Mouse (Mus musculus) heart, postnatal 0 days (tissue): Measurements from ENCODE around the gene Gm44511. TPM values are rescaled to one million over a fixed set of nuclear protein-coding genes. Genes with fewer than 3 reads are reported as not detected.

Experiments used
- ATAC-seq: fragments of 200-750 bp; cut with Nextera tagmentation; 2 replicates; pipeline ENCODE4 v1.8.0; 2017; ENCODE audit warnings: low read depth, moderate number of reproducible peaks, moderate library complexity; ENCODE audit not compliant: insufficient read depth
- DNase-seq: peaks from one replicate; pipeline ENCODE4 v3.0.0-alpha.2; 2016; ENCODE audit warnings: low spot score
- H3K27ac ChIP-seq: fragments of 300-500 bp; sonication (generic); 2 replicates; pipeline ENCODE4 v1.5.1; 2014; ENCODE audit warnings: low read depth, mild to moderate bottlenecking
- H3K27me3 ChIP-seq: fragments of 300-500 bp; sonication (generic); 2 replicates; pipeline ENCODE4 v1.6.1; 2014; ENCODE audit warnings: low read length, mixed read lengths; ENCODE audit not compliant: control insufficient read depth, insufficient read depth
- H3K36me3 ChIP-seq: fragments of 300-500 bp; sonication (generic); replicated peaks from 2 replicates; pipeline ENCODE4 v1.6.1; 2014; ENCODE audit warnings: low read length, mixed read lengths; ENCODE audit not compliant: control insufficient read depth, insufficient read depth
- H3K4me1 ChIP-seq: fragments of 300-500 bp; sonication (generic); 2 replicates; pipeline ENCODE4 v1.6.1; 2014; ENCODE audit warnings: antibody characterized with exemption; ENCODE audit not compliant: control insufficient read depth, insufficient read depth
- H3K4me2 ChIP-seq: fragments of 300-500 bp; sonication (generic); 2 replicates; pipeline ENCODE4 v1.6.1; 2014; ENCODE audit warnings: low read depth, mild to moderate bottlenecking, low read length, moderate library complexity
- H3K4me3 ChIP-seq: fragments of 300-500 bp; sonication (generic); 2 replicates; pipeline ENCODE4 v1.5.1; 2014; ENCODE audit warnings: low read depth, low read length
- H3K9ac ChIP-seq: fragments of 300-500 bp; sonication (generic); replicated peaks from 2 replicates; pipeline ENCODE4 v1.6.1; 2014; ENCODE audit warnings: low read depth, low read length, mixed read lengths
- H3K9me3 ChIP-seq: fragments of 300-500 bp; sonication (generic); replicated peaks from 2 replicates; pipeline ENCODE4 v1.6.1; 2016; ENCODE audit warnings: low read length; ENCODE audit not compliant: control insufficient read depth
- CTCF ChIP-seq: IDR thresholded peaks from 2 replicates; pipeline ENCODE4 v1.5.1; 2016; ENCODE audit warnings: antibody characterized with exemption, control low read depth, low read depth
- EP300 ChIP-seq: IDR thresholded peaks from 2 replicates; pipeline ENCODE4 v1.6.1; 2016; ENCODE audit warnings: antibody characterized with exemption, low read depth
- WGBS: fragments of 180-500 bp; shearing (Covaris S2); extraction: QIAGEN DNeasy Blood & Tissue Kit; methylation state at CpG from one replicate; pipeline ENCODE4 v1.1.7; 2014; 5-methylcytosine and 5-hydroxymethylcytosine counted together
- polyA plus RNA-seq: library from polyadenylated mRNA; unstranded; fragments of >200 nt; fragmentation: Nextera tagmentation; extraction: Ambion mirVana; gene quantifications from 2 replicates; pipeline ENCODE4 v1.2.1, GENCODE M21; 2015
- total RNA-seq: library from RNA; depleted of rRNA; stranded (reverse); fragments of >200 nt; gene quantifications from 2 replicates; pipeline ENCODE4 v1.2.3, GENCODE M21; 2014; ENCODE audit warnings: low replicate concordance

The Gm44511 gene
- total and polyA plus RNA-seq, 2 experiments from 2014 or later = not detected

DNA sequence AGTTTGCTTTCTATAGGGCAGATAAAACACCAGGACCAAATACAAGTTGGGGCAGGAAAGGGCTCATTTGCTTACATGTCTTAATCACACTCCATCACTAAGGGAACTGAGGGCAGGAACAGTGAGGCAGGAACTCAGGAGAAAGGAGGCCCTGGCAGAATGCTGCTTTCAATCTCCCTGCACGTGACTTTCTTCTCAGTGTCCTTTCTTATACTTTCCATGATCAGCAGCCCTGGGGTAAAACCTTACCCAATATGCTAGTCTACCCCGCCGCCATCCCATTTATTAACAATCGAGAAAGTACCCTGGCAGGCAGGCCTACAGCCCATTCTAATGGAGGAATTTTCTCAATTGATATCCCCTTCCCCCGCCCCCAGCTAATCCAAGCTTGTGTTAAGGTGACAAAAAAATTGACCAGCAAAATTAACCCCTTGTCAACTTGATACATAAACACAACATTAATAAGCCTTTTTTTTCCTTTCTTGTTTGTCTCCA is 18.5 kb upstream of the Gm44511 start:
- Histone ChIP-seq H3K9me3 (no peaks in the 10 kb centered on the region), H3K27ac (peak overlapping the region; percentile 91; the same call in 1 of the 2 replicates), H3K9ac (no peak overlapping the region), H3K4me1 (peaks cover 12% of the 10 kb centered on the region), H3K4me2 (no peak overlapping the region), H3K36me3 (no peaks in the 10 kb centered on the region), H3K27me3 (no peaks in the 10 kb centered on the region), H3K4me3 (no peak overlapping the region)
- ATAC-seq (no peak), DNase-seq (no peak)
- WGBS = 90% methylated on average over 5 of the region's 5 CpGs
- TF ChIP-seq EP300 = no peak
- no peak for TF ChIP-seq CTCF

- Histone ChIP-seq H3K4me1 (peaks cover 12% of the 10 kb centered on the region), H3K27ac (peak overlapping the region; percentile 91; the same call in 1 of the 2 replicates), H3K36me3 (no peaks in the 10 kb centered on the region), H3K4me2 (peak overlapping the region; percentile 89; the same call in 1 of the 2 replicates), H3K4me3 (peak overlapping the region; percentile 86), H3K9ac (peak overlapping the region; percentile 86; the same call in 1 of the 2 replicates), H3K9me3 (no peaks in the 10 kb centered on the region), H3K27me3 (no peaks in the 10 kb centered on the region)
- no peak for DNase-seq
- no peak for TF ChIP-seq EP300
- no peak for TF ChIP-seq CTCF
- ATAC-seq = no peak
- WGBS = 20% methylated on average over 8 of the region's 8 CpGs
Observed at GRCm38 (mm10) chr6:128844131-128844530, 18.0 kb upstream of the Gm44511 start.

- WGBS = under 1% methylated on average over 22 of the region's 22 CpGs
Observed at GRCm38 (mm10) chr6:128843479-128843992, 17.4 kb upstream of the Gm44511 start.

DNA sequence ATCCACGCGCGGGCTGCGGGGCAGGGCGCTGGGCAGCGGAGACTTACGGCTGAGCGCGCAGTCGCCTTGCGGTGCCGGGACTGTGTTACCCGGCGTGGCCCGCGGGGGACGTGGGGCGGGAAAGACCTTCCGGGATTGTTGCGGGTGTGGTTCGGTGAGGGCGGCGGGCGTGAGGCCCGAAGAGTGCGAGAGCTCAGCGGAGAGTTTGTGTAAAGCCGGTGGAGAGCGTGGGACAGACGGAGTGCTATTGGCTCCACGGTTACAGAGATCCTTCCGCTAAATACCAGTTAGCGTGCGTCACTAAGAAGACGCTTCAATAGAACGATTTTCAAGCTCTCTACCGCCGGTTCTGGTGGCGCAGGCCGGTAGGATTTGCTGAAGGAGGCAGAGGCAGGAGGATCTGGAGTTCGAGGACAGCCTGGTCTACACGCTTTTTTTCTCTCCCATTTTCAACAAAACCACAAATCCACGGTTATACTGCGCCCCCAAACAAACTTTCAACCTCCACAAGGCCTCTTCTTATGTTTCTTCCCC is 16.9 kb upstream of the Gm44511 start:
- under 1% methylated on average over 44 of the region's 44 CpGs for WGBS

More at GRCm38 (mm10) chr6:128843479-128843992, 17.4 kb upstream of the Gm44511 start:
- H3K36me3 ChIP-seq = no peaks in the 10 kb centered on the region
- no peaks in the 10 kb centered on the region for H3K27me3 ChIP-seq
- no peaks in the 10 kb centered on the region for H3K9me3 ChIP-seq
- H3K4me2 ChIP-seq = peak overlapping the region; percentile 89
- H3K27ac ChIP-seq = peak overlapping the region; percentile 91
- TF ChIP-seq EP300 (no peak), CTCF (no peak)
- peak overlapping the region; percentile 86 for H3K9ac ChIP-seq
- H3K4me3 ChIP-seq = peak overlapping the region; percentile 86
- H3K4me1 ChIP-seq = peaks cover 12% of the 10 kb centered on the region
- peak; percentile 43 for DNase-seq
- ATAC-seq = peak; percentile 6; the same call in 1 of the 2 replicates

DNA sequence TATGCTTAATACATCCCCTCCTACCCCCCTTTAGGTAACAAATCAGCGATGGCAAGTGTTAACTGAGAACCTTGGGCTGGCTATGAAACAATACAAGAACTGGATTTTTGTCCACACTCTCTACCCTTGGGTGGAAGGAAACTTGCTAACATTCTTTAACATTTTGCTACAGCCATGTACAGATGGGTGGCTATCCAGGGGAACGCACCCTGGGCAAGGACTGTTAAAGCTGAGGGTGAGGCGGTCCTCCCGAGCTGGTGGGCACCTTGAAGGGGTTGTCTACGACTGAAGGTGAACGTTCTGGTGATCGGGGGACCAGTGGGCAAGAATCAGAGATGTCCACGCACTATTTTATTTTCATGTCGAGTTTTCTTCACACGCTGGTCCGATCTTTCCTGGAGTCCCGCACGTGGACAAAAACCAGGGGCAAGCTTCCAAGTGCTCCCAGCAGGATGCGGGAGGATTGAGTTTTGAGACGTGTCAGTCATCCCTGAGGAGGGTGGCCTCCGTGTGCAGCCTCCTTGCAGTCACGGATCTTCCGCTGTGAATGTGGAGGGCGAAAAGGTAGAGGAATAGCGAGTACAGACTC is 16.3 kb upstream of the Gm44511 start:
- no peak for TF ChIP-seq CTCF
- TF ChIP-seq EP300 = no peak
- peak; percentile 15 for DNase-seq
- Histone ChIP-seq H3K9ac (peak overlapping the region; percentile 92), H3K36me3 (no peaks in the 10 kb centered on the region), H3K4me1 (peaks cover 12% of the 10 kb centered on the region), H3K4me3 (peak overlapping the region; percentile 86), H3K27ac (peak overlapping the region; percentile 91), H3K27me3 (no peaks in the 10 kb centered on the region), H3K9me3 (no peaks in the 10 kb centered on the region), H3K4me2 (peak overlapping the region; percentile 89)
- ATAC-seq = no peak
- 1% methylated on average over 20 of the region's 20 CpGs for WGBS

More for the DNA sequence above, 16.9 kb upstream of the Gm44511 start:
- TF ChIP-seq CTCF (no peak), EP300 (no peak)
- Histone ChIP-seq H3K9ac (peak overlapping the region; percentile 92), H3K27me3 (no peaks in the 10 kb centered on the region), H3K4me1 (peaks cover 12% of the 10 kb centered on the region), H3K9me3 (no peaks in the 10 kb centered on the region), H3K4me2 (peak overlapping the region; percentile 89), H3K4me3 (peak overlapping the region; percentile 86), H3K36me3 (no peaks in the 10 kb centered on the region), H3K27ac (peak overlapping the region; percentile 91)
- ATAC-seq (peak; percentile 69), DNase-seq (peak; percentile 90)
